Mouse (Mus musculus): ENCODE results near the gene Cul9.

- no peak for TF ChIP-seq CHD2 (IDR thresholded peaks at IDR 0.05; ENCODE audit: low read depth, low read length)
- no peak for TF ChIP-seq ZC3H11A (IDR thresholded peaks at IDR 0.05; ENCODE audit: borderline replicate concordance, low read depth, low read length)
- TF ChIP-seq MAFK (IDR thresholded peaks at IDR 0.05; ENCODE audit: insufficient read depth, low read depth, low read length) = no peak
Observed at GRCm38 (mm10) chr17:46454539-46454938, 91.6 kb downstream of the Cul9 start.

Measured in ES-E14 (cell line).